ENCODE assay signal across 22 mouse cellular contexts in the genomic region with DNA sequence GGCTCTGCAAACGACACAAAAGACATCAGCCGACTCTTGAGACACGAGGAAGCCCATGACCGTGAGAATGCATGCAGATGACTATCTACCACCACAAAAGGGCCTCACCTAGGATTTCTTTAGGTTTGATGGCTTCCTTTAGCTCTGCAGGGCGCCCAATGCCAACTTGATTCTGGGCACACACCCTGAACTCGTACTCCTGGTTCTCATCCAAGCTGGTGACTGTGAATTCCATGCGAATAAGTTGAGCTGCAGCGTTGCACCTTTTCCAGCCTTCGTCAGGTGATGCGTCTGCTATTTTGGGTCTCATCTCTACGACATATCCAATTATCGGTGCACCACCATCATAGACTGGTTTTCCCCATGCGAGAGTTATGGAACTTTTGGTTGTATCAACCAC.
DNase-seq lines count a peak whose midpoint lies in the region; TF ChIP-seq lines count a peak whose summit lies in the region.
"Had no signal": no experiment of that assay in that cellular context is flagged by ENCODE, and none has a peak within 500 bp of the region (broad histone marks: within the 10 kb centered on the region; RNA-seq: fewer than 3 reads in every experiment).

No protein-coding gene starts in this region.

- no peaks in the 10 kb centered on the region for H3K9me3 ChIP-seq in limb, embryonic 10.5 days (replicated peaks)
- H3K9me3 ChIP-seq in hindbrain, embryonic 10.5 days: peaks cover 4% of the 10 kb centered on the region; the same call in 1 of the 2 replicates
- H3K9me3 ChIP-seq: embryonic facial prominence, embryonic 10.5 days; embryonic facial prominence, embryonic 12.5 days; forebrain, embryonic 13.5 days had no signal

- TF ChIP-seq EP300 in heart, adult 2 months (IDR thresholded peaks at IDR 0.05; ENCODE audit: insufficient read depth, low read depth, low read length): no peak

- H3K27ac ChIP-seq in gastrocnemius, adult 2 months: peak overlapping the region; percentile 59
- no peak overlapping the region; the same call in 1 of the 2 replicates for H3K27ac ChIP-seq in heart, adult 2 months
- H3K27ac ChIP-seq in limb, embryonic 10.5 days: no peak overlapping the region
- H3K27ac ChIP-seq in hindbrain, embryonic 10.5 days: no peak overlapping the region
- H3K27ac ChIP-seq: embryonic facial prominence, embryonic 10.5 days; embryonic facial prominence, embryonic 12.5 days; forebrain, embryonic 13.5 days had no signal

- no peak for TF ChIP-seq POLR2A in heart, adult 2 months (IDR thresholded peaks at IDR 0.05; ENCODE audit: insufficient read depth, low read depth, low read length)

- H3K36me3 ChIP-seq in heart, adult 2 months (ENCODE audit: control insufficient read depth, insufficient read depth, low read length): peaks cover 46% of the 10 kb centered on the region
- H3K36me3 ChIP-seq in limb, embryonic 10.5 days: no peaks in the 10 kb centered on the region
- H3K36me3 ChIP-seq in hindbrain, embryonic 10.5 days: no peaks in the 10 kb centered on the region
- H3K36me3 ChIP-seq: embryonic facial prominence, embryonic 10.5 days; embryonic facial prominence, embryonic 12.5 days; G1E had no signal

- no peaks in the 10 kb centered on the region for H3K4me1 ChIP-seq in heart, adult 2 months (ENCODE audit: control insufficient read depth, insufficient read depth, low read length)
- H3K4me1 ChIP-seq in limb, embryonic 10.5 days: no peaks in the 10 kb centered on the region
- no peaks in the 10 kb centered on the region for H3K4me1 ChIP-seq in hindbrain, embryonic 10.5 days (replicated peaks)
- H3K4me1 ChIP-seq: embryonic facial prominence, embryonic 10.5 days; embryonic facial prominence, embryonic 12.5 days; forebrain, embryonic 13.5 days had no signal

- no peak overlapping the region for H3K4me3 ChIP-seq in gastrocnemius, adult 2 months
- no peak overlapping the region for H3K4me3 ChIP-seq in heart, adult 2 months
- no peak overlapping the region for H3K4me3 ChIP-seq in limb, embryonic 10.5 days
- H3K4me3 ChIP-seq in hindbrain, embryonic 10.5 days: no peak overlapping the region
- H3K4me3 ChIP-seq: embryonic facial prominence, embryonic 10.5 days; embryonic facial prominence, embryonic 12.5 days; forebrain, embryonic 13.5 days had no signal

- DNase-seq in gastrocnemius, adult 2 months: no peak
- no peak for DNase-seq in gastrocnemius, postnatal 14 days
- DNase-seq in heart, adult 11 months: peak; percentile 88
- no peak for DNase-seq in heart, postnatal 36 days
- peak; percentile 5 for DNase-seq in heart, postnatal 4 days
- no peak for DNase-seq in heart, adult 2 months
- DNase-seq in limb, embryonic 10.5 days (ENCODE audit: low spot score): peak; percentile 21
- no peak for DNase-seq in hindbrain, embryonic 10.5 days (ENCODE audit: low spot score)
- DNase-seq: adrenal gland, adult 8-10 months; adrenal gland, postnatal 14 days; adrenal gland, postnatal 36 days; B cell, adult 2 months; cerebellum, adult 11-12 months; cerebellum, adult 2 months; cerebellum, adult 9-10 months; cerebellum, postnatal 10 days; cerebellum, postnatal 25 days had no signal

- H3K27me3 ChIP-seq in heart, adult 2 months (ENCODE audit: control insufficient read depth, insufficient read depth, low read length): no peaks in the 10 kb centered on the region
- no peaks in the 10 kb centered on the region for H3K27me3 ChIP-seq in limb, embryonic 10.5 days (ENCODE audit: low read depth, poor library complexity, severe bottlenecking)
- no peaks in the 10 kb centered on the region for H3K27me3 ChIP-seq in hindbrain, embryonic 10.5 days (ENCODE audit: insufficient read depth, poor library complexity, severe bottlenecking)
- H3K27me3 ChIP-seq: CH12.LX; embryonic facial prominence, embryonic 12.5 days; forebrain, embryonic 13.5 days had no signal

- TF ChIP-seq CTCF in gastrocnemius, adult 2 months (IDR thresholded peaks at IDR 0.05): no peak
- TF ChIP-seq CTCF in heart, adult 2 months (IDR thresholded peaks at IDR 0.05): no peak

- WGBS in heart, adult 2 months: 69% methylated on average over 13 of the region's 13 CpGs
- 93% methylated on average over 13 of the region's 13 CpGs for WGBS in limb, embryonic 10.5 days
- 95% methylated on average over 13 of the region's 13 CpGs for WGBS in hindbrain, embryonic 10.5 days

- intact Hi-C loops in gastrocnemius, adult 2 months (cut with DNase I): no loop called here
- intact Hi-C loops in gastrocnemius, postnatal 14 days (cut with DNase I; ENCODE audit: low total_unique reads): no loop called here
- intact Hi-C loops in heart, postnatal 36 days (cut with DNase I): no loop called here
- intact Hi-C loops in heart, adult 2 months (cut with DNase I): no loop called here

- H3K79me2 ChIP-seq in heart, adult 2 months (replicated peaks; ENCODE audit: control insufficient read depth, insufficient read depth, low read length): no peaks in the 10 kb centered on the region

- H3K9ac ChIP-seq in heart, adult 2 months (ENCODE audit: low read depth, low read length): no peak overlapping the region
- H3K9ac ChIP-seq: embryonic facial prominence, embryonic 12.5 days; forebrain, embryonic 13.5 days had no signal

Comparison
In these comparisons a context has a peak if more than half of its experiments do, and no peak if none do; other contexts are left out.
1. DNase-seq: peak in heart, adult 11 months (single experiment), heart, postnatal 4 days (single experiment) and limb, embryonic 10.5 days (single experiment); none in gastrocnemius, adult 2 months (single experiment), gastrocnemius, postnatal 14 days (single experiment), heart, postnatal 36 days (0 of 2), heart, adult 2 months (0 of 2) and hindbrain, embryonic 10.5 days (single experiment).